Mouse (Mus musculus) G1E (cell line): Measurements from ENCODE around the gene Tmem223.

Experiments
- CTCF ChIP-seq: IDR thresholded peaks from 2 replicates; pipeline ENCODE4 v1.5.1; 2012; ENCODE audit warnings: low read depth, low read length, inconsistent platforms, mixed read lengths
- GATA1 ChIP-seq: IDR thresholded peaks from 2 replicates; pipeline ENCODE4 v1.6.1; 2012; ENCODE audit warnings: borderline replicate concordance, low read length, inconsistent platforms, mixed read lengths
- TAL1 ChIP-seq: conservative IDR thresholded peaks from 2 replicates; pipeline ENCODE4 v1.6.1; 2012; ENCODE audit warnings: low read depth, low read length, inconsistent platforms, mixed read lengths

DNA sequence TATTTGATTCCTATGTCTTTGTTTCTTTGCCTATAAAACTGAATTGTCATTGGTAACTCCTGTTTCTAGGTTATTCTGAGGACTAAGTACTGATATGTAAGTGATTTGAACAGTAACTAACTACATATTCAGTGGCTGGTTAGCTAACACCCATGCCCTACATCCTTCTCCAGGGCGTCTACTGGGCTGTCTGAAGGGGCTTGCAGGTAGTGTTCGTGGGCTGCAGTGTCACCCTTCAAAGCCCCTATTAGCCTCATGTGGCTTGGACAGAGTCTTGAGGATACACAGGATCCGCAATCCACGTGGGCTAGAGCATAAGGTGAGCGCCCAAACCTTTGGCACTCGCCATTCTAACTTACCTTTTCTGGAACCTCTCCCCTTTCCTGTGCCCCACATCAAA, 31.1 kb upstream of the Tmem223 start:
- TF ChIP-seq CTCF (no peak), TAL1 (no peak), GATA1 (no peak)
